Mouse (Mus musculus) gastrocnemius, adult 18-20 months (tissue): ENCODE data around the gene Tubgcp2. TPM values are rescaled to one million over a fixed set of nuclear protein-coding genes. Genes with fewer than 3 reads are reported as not detected.

ENCODE experiments used
- DNase-seq: peaks from one replicate; pipeline ENCODE4 v3.0.0; 2021; ENCODE audit warnings: low spot score
- total RNA-seq, 2 experiments: library from RNA; stranded (reverse); gene quantifications; 2 replicates each; pipeline ENCODE4 v1.2.3; 2021

Gene Tubgcp2
- total RNA-seq, 2 experiments from 2014 or later: 23.2 to 23.6 TPM

- no peak for DNase-seq
Observed at GRCm38 (mm10) chr7:139984505-139984904, 52.0 kb downstream of the Tubgcp2 start.

- DNase-seq: no peak
Observed at GRCm38 (mm10) chr7:139982058-139982457, 54.4 kb downstream of the Tubgcp2 start.

- DNase-seq: no peak
Observed at GRCm38 (mm10) chr7:139980778-139981177, 55.7 kb downstream of the Tubgcp2 start.

GRCm38 (mm10) chr7:139979011-139979719 lies 57.3 kb downstream of the Tubgcp2 start:
- DNase-seq: no peak

- DNase-seq: peak; percentile 82
Observed at GRCm38 (mm10) chr7:139978278-139978892, 58.1 kb downstream of the Tubgcp2 start, which contains the start of gene 6430531B16Rik. Gene 6430531B16Rik, minus strand, starts transcription at chr7:139978755.

- DNase-seq: no peak
Observed at GRCm38 (mm10) chr7:139975471-139975870, 61.0 kb downstream of the Tubgcp2 start.

- no peak for DNase-seq
Observed at GRCm38 (mm10) chr7:139974307-139974706, 62.2 kb downstream of the Tubgcp2 start.

- no peak for DNase-seq
Observed at GRCm38 (mm10) chr7:139972923-139973331, 63.5 kb downstream of the Tubgcp2 start.

- DNase-seq: no peak
Observed at GRCm38 (mm10) chr7:139971436-139971835, 65.0 kb downstream of the Tubgcp2 start.

- no peak for DNase-seq
Observed at GRCm38 (mm10) chr7:139970979-139971378, 65.5 kb downstream of the Tubgcp2 start.

GRCm38 (mm10) chr7:139970216-139970919 lies 66.1 kb downstream of the Tubgcp2 start:
- DNase-seq: no peak

- DNase-seq: peak; percentile 80
Observed at GRCm38 (mm10) chr7:139969348-139970130, 66.9 kb downstream of the Tubgcp2 start.

GRCm38 (mm10) chr7:139968428-139968827 lies 68.0 kb downstream of the Tubgcp2 start:
- no peak for DNase-seq

GRCm38 (mm10) chr7:139967175-139967574 lies 69.3 kb downstream of the Tubgcp2 start:
- DNase-seq: no peak

GRCm38 (mm10) chr7:139963814-139964213 lies 72.7 kb downstream of the Tubgcp2 start:
- DNase-seq: no peak

GRCm38 (mm10) chr7:139961141-139961540 lies 75.3 kb downstream of the Tubgcp2 start:
- DNase-seq: no peak

- DNase-seq: no peak
Observed at GRCm38 (mm10) chr7:139957958-139958357, 78.5 kb downstream of the Tubgcp2 start.

- no peak for DNase-seq
Observed at GRCm38 (mm10) chr7:139957437-139957836, 79.0 kb downstream of the Tubgcp2 start.

- no peak for DNase-seq
Observed at GRCm38 (mm10) chr7:139956658-139957057, 79.8 kb downstream of the Tubgcp2 start.

- DNase-seq: no peak
Observed at GRCm38 (mm10) chr7:139955505-139955904, 81.0 kb downstream of the Tubgcp2 start.

- DNase-seq: no peak
Observed at GRCm38 (mm10) chr7:139951991-139952633, 84.4 kb downstream of the Tubgcp2 start.
